Mouse (Mus musculus) gastrocnemius, postnatal 10 days (tissue): Measurements from ENCODE around the gene Armh1. TPM values are rescaled to one million over a fixed set of nuclear protein-coding genes. Genes with fewer than 3 reads are reported as not detected.
"Not testable (repeated sequence)": the region's sequence is repeated elsewhere in the genome, so short reads cannot be mapped to it uniquely, and the experiment has no call there.

Source experiments
- DNase-seq: peaks from one replicate; pipeline ENCODE4 v3.0.0; 2021; ENCODE audit warnings: mixed read lengths
- total RNA-seq, 2 experiments: library from RNA; stranded (reverse); gene quantifications; 2 replicates each; pipeline ENCODE4 v1.2.3; 2021

The Armh1 gene
- total RNA-seq, 2 experiments from 2014 or later, result 0.25 TPM; not detected in 1

DNA sequence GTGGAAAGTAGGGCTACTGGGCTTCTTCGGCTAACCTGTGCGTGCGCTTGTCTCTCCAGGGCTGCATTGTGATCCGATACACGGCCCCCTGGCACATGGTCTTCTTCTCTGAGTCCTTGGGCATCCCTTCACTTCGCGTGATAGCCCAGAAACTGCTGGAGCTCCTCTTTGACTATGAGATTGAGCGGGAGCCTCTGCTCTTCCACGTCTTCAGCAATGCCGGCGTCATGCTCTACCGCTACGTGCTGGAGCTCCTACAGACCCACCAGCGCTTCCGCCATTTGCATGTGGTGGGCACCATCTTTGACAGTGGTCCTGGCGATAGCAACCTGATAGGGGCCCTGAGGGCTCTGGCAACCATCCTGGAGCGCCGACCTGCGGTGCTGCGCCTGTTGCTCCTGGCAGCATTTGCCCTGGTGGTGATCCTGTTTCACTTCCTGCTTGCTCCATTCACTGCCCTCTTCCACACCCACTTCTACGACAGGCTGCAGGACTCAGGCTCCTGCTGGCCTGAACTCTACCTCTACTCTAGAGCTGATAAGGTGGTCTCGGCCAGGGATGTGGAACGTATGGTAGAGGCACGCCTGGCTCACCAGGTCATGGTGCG, 16.0 kb upstream of the Armh1 start:
- DNase-seq, result no peak

DNA sequence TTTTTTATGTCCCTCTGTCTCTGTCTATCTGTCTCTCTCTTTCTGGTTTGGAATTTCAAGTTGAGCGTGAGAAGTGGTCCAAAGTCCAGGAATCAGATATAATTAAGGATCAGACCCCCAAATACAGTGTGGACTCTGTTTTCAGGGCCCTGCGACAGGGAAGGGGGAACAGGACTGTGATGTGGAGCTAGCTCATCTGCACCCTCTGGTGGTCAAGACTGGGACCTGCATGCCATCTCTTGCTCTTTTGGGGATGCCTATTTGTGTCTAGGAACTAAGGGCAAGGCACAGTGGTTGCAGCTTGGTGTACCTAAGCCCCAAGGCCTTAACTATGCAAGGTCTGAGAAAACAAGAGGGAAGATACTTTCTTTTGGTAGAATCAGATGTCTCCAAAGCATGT, 15.4 kb upstream of the Armh1 start:
- DNase-seq, result peak; percentile 76

DNA sequence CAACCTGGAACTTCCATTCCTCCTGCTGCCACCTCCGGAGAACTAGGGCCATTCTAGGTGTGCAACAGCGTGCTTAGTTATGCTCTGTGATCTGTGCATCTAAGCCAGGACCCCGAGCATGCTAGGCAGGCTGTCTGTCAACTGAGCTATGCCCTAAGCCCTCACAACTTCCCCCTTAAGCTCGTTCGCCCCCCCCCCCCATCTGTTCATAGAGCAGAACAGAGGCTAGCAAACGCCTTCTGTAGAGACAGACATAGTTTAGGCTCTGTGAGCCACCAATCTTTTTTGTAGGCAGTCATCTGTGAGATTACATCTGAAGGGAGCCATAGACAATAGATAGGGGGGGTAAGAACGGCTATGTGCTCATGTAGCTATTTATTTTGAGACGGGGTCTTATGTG, 11.1 kb upstream of the Armh1 start:
- DNase-seq, result no peak

DNA sequence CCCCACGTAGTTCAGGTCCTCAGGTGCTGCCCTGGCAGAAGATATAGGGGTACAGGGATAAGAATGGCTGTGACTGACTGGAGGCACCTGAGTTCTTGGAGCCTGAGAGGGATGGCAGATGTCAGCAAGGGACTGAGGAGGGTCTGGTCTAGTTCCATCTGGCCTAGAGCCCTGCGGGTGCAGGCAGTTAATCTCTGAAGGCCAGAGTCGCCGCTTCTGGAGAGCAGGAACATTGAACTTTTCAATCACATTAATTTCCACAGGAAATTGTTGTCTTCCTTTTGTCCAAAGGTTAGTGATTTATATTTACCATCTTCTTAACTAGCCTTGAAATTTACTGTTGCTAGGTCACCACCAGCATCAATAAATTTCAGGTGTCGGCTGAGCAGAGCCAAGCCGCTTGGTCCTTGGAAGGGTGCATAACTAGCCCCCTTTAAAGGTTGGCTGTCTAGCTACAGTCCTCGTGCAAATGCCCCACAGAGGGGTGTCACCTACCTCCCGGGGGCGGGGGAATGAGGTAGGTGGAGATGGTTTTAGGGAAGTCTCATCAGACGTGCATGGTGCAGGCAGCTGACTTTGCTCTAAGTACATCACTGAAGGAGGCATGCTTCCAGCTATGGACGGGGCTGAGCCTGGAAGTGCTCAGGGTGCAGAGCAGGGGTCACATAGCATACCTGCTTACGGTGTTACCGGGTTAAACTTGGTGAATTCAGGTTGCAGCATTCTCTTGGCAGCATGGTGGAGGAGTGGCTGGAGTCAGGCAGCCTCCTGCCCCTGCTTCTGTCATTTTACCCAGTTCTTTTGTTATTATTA, 10.4 kb upstream of the Armh1 start:
- no peak for DNase-seq

DNA sequence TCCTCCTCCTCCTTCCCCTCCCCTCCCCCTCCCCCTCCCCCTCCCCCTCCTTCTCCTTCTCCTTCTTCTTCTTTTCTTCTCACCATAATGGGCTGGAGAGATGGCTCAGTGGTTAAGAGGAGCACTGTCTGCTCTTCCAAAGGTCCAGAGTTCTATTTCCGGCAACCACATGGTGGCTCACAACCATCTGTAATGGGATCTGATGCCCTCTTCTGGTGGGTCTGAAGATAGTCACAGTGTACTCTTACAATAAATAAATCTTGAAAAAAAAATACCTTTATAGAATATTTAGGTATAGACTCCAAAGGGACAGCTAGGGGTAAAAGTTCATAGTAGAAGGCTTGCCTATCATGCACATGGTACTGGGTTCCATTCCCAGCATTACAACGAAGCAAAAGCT, 9.3 kb upstream of the Armh1 start:
- no peak for DNase-seq

DNA sequence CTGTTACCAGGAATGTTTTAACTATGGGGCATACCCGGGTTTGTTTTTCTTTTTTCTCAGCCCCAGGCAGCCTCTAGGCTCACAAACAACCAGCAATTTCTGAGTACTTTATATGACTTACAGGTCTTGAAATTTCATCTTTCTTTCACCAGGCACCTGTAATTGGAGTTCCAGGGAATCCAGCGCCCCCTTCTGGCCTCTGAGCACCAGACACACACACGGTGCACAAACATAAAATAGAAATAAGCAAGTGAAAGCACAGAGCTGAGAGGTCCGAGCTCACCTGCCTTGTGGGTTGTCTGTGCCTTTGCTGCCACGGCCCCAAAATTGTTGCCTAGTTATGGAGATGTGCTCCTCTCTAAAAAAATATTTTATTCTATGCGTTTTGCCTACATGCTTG, 8.0 kb upstream of the Armh1 start:
- DNase-seq, result not testable (repeated sequence)

DNA sequence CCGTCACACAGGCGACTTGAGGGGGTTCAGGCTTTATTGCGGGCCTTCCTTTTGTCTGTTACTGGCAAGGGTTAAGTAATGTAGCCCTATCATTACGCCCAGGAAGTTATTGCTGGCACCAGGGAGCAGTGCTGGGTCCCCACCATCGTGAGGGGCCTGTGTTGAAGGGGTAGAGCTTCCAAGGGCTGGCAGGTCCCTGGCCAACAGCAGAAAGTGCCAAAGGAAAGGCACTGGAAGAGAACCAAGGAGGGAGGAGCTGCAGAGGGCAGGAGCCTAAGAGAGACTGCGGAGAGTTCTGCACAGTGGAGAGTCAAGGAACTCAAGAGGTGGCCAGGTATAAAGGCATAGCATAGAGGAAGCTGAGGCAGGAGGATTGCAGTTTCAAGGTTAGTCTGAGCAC, 2.7 kb upstream of the Armh1 start:
- no peak for DNase-seq

DNA sequence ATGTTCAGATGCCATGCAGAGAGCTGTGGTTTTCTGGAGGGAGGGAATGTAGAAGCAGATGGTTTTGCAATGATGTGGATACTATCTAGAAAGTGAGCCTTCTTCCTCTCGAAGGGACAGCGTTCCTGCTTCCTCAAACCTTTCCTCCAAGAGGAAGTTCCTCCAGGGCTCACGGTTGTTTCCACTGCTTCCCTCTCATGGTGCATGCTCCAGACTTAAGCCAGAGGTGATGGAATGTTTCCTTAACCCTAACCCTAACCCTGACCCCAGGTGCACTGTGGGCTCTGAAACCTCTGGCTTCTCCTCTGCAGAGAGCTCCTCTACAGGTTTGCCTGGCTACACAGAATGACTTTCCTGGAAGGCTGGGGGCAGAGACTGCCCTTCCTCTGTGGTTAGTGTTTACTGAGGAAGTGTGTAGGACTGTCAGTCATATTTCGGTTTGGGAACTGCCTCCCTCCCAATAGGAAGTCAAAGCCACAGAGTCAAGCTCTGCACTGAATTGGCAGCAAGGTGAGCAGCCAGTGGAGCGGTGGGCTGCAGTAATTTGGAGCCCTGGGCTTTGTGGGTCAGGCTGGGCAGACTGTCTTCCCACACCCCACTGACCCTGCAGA, 2.2 kb upstream of the Armh1 start:
- DNase-seq, result no peak

DNA sequence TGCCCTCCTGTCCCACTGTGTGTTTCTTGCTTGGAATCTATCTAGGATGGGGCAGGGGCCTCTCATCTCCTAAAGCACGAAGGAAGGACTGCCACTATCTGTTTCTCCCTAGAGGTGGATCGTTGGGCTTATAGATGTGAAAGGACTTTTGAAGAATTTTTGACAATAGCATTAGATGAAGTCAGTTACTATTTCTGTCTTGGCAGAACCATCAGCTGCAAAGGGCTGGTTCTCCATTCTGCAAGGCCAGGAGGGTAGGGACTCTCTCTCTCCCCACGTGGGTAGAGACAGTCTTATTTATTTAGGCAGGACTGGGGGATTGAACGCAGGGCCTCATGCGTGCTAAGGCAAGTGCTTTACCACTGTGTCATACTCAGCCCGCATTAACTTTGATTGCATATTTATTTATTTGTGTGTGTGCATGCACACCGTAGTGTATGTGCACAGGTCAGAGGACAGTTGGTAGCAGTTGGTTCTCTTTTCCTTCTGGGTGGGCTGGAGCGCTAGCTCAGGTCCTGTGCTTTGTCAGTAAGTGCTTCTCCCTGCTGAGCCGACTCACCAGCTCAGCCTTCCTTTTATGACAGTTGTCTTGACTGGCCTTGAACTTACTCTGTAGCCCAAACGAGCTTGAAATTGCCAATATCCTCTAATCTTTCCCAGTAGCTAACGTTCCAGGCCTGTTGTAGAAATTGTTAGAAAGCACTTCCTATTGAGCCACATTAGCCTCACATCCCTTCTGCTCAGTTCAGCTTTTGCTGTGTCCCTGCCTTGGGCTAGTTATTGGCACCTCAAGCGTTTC, 1.5 kb upstream of the Armh1 start:
- DNase-seq, result no peak

DNA sequence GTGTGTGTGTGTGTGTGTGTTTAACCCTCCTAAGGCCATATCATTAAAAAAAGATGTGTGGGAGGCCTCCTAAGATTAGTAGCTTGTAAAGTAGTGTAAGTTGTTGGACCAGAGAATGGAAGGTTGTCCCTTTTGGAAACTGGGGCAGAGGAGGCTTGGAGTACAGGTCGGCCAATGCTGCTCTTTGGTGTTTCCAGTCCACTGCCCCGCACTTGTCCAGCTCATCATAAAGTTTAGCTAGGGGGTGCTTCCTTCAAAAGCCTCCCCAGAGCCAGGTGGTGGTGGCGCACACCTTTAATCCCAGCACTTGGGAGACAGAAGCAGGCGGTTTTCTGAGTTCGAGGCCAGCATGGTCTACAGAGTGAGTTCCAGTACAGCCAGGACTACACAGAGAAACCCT, 830 bp upstream of the Armh1 start:
- DNase-seq, result no peak

DNA sequence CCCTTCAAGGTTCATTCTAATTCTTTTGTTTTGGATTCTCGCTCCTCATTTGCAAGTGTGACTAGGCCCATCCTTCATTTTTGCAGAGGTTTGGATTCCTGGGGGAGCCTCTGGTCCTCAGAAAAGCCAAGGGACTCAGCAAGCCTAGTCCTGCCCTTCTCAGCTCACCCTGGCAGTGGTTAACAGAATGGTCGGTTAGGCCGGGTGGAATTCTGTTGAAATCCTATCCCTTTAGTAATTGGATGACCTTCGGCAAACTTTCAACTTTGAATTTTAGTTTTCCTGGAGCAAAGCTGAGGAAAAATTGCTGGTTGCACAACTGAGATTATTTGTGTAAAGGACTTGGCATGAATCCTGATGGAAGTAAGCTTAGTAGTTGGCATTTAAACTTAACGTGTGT, 426 bp upstream of the Armh1 start:
- no peak for DNase-seq

DNA sequence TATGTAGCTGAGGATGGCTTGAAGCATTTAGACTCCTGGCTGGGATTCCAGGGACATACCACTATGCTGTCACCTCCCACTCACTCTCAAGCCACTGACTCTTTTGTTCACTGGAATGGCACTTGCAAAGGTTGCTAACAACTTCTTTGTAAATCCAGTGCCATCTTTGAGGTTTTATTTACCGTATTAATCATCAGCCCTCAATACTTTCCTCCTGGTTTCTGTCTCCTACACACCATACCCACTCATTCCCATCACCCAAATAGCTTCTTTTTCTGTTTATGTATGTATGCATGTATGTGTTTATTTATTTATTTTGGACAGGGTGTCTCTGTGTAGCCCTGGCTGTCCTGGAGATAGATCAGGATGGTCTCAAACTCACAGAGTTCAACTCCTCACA, 943 bp downstream of the Armh1 start:
- no peak for DNase-seq

DNA sequence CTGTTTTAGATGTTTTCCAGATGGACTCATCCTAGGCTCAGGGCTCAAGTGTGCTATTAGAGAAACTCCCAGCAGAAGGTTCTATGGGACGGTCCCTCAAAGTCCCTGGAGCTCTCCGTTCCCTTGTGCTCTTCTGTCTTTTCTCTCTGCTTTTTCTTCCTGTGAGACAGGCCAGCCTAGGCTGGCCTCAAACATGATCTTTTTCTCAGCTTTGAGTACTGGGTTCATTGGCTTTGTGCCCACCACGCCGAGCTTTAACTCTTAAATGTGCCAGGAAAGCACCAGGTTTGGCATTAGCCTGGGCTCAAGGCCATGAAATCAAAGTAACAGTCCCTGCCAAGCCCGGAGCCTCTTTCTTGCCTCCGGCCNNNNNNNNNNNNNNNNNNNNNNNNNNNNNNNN, 11.1 kb downstream of the Armh1 start:
- no peak for DNase-seq

DNA sequence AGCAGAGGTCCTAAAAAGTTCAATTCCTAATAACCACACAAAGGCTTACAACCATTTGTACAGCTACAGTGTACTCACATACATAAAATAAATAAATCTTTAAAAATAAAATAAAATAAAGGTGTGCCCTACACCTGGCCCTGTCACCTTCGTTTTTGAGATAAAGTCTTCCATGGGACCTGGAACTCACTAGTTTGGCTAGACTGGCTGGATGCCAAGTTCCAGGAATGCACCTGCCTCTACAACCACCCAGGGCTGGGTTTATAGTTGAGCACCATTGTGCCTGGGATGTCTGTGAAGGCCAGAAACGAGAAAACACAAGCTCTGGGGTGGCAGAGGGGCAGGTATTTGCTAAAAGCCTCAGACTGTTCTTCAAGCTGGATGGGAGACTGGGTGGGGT, 12.8 kb downstream of the Armh1 start:
- DNase-seq, result no peak

DNA sequence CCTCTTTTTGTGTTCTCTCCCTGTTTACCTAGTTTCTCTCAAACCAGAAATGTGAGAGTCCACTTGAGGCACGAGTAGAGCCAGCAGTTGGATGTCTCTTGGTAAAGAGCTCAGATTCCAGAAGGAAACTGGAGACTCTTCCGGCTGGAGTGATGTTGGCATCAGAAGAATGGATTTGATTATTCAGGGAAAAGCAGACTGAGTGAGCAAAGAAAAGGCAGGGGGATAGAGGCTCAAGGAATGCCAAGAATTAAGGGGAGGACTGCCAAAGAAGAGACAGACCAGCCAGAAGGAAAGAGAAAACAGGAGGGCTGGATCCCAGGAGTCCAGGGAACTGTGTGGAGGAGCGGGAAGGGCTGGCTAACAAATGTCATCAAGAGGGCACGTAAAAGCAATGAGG, 16.1 kb downstream of the Armh1 start:
- no peak for DNase-seq

DNA sequence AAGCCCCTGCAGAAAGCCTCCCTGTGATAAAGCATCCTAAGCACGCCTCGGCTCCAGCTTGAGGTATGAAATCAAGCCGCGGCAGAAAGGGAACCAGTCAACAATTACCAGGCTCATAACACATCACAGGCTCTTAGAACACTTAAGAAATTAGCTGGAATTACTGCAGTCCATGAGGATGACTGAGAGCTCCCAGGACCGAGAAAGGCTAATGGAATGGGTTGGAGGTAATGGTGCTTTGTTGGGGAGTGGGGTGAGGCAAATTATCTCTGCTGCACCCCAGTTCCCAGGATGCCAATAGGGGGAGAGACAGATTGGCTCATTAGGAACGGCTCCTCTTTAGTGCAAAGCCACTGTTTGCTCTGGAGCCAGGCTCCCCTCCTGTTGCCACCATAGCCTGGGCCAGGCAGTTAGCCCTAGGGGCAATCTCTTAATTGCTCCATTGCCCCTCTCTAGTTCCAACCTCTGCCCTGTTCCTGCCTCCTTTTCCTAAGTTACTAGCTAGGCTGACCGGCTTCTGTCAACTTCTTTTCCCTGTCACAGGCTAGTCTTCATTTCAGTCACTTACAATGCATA, 17.7 kb downstream of the Armh1 start:
- no peak for DNase-seq

DNA sequence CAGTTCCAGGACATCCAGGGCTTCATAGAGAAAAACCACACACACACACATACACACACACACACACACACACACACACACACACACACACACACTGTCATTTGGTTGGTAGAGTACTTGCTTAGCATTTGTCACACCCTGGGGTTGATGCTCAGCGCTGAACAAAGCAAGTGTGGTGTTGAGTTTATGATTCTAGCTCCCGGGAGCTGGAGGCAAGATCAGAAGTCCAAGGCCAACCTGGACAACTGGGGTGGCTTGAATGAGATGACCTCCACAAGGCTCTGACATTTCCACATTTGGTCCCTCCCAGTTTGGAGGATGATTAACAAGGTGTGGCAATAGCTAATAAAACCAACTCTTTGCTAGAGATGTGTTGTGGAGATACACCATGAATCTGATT, 20.7 kb downstream of the Armh1 start:
- DNase-seq, result no peak

DNA sequence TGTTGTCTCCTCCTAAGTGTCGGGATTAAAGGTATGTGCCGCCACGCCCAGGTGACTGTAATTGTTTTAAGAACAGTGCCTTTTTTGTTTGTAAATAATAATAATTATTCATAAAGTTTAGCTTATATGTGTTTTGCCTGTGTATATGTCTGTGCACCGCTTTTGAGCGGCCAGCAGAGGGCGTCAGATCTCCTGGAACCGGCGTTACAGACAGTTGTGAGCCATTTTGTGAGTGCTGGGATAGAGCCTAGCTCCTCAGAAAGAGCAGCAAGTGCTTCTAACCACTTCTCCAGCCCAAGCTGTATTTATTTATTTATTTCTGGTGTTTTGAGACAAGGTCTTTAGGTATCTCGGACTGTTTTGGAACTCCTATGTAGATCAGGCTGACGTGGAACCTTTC, 21.6 kb downstream of the Armh1 start:
- DNase-seq, result no peak

DNA sequence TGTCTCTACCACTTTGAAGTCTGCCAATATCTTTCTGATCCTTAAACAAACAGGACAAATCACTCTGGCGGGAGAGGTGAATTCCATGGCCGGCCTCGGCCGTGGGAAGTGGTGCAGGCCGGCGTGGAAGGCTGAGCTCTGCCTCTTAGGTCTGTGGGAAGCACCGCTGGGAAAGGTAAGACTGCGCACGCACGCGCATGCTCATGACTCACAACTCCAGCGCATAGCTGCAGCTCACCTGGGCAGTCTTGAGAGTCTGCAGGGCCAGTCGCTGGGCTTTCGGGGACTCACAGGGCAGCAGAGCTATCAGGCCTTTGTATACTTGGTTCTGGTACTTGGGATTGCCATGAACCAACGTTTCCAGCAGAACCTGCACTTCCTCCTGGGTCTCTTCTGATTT, 22.3 kb downstream of the Armh1 start:
- DNase-seq, result no peak

DNA sequence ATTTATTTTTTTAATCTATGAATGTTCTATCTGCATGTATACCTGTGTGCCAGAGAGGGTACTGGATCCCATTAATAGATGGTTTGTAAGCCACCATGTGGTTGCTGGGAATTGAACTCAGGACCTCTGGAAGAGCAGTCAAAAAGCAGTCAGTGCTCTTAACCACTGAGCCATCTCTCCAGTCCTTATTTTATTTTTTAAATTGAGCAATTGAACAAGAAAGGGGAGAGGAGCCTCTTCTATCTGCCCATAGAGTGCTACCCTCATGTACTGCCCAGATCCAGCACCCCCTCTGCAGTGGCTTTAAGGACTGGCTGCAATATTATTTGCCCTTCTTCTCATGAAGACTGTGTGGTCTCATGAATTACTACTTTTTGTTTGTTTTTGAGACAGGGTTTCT, 26.7 kb downstream of the Armh1 start:
- DNase-seq, result no peak

DNA sequence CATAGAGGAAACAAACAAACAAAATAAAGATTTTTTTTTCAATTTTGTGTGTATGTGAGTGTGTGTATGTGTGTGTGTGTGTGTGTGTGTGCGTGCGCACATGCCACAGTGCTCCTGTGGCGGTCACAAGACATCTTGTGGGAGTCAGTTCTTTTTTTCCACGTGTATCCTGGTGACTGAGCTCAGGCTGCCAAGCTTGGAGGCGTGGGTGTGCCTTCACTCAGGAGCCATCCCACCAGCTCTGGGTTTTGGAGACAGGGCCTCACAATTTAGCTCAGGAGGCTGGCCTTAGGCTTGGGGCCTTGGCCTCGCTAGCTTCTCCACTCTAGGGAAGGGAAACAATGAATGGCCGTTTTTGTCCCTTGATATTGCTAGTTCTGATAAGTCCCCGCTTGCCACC, 27.8 kb downstream of the Armh1 start:
- no peak for DNase-seq

DNA sequence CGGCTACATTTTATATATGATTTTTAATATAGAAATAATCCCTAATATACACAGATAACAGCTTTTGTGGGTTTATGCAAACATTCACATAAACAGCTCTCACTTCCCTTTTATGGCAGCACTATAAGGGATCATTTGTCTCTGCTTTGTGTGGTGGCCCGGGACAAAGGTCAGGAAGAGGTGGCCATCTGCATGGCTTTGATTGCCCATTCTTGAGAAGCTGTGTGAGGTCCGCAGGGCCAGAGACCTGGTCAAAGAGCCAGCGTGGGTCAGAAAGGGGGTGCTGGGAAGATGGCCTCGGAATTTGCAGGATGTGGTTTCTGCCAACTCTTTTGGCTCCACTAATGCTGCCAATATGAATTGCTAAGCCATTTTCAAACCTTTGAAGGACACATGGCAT, 28.9 kb downstream of the Armh1 start:
- no peak for DNase-seq

DNA sequence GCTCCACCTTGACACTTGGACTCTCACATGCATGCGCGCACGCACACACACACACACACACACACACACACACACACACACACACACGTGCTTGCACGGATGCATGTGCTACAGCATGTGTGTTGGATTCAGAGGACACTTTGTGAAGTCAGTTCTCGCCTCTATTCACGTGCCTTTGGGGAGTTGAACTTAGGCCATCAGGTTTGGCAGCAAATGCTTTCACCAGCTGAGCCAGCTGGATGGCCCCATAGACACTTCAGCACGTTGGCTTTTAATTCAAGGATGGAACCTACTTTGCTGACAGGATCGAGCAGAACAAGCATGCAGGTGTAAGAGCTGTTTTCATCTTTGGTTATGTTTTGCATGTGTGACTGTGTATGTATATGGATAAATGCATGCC, 30.1 kb downstream of the Armh1 start:
- no peak for DNase-seq
